Mouse (Mus musculus): Measurements from ENCODE around the gene Sqor.

The Sqor gene

GRCm38 (mm10) chr2:122765071-122765793, at the start of gene Sqor:
Gene Sqor, plus strand, starts transcription at chr2:122765237.
- in situ Hi-C loops (cut with MboI; ENCODE audit: low sequenced_read_pairs) = no loop called here

DNA sequence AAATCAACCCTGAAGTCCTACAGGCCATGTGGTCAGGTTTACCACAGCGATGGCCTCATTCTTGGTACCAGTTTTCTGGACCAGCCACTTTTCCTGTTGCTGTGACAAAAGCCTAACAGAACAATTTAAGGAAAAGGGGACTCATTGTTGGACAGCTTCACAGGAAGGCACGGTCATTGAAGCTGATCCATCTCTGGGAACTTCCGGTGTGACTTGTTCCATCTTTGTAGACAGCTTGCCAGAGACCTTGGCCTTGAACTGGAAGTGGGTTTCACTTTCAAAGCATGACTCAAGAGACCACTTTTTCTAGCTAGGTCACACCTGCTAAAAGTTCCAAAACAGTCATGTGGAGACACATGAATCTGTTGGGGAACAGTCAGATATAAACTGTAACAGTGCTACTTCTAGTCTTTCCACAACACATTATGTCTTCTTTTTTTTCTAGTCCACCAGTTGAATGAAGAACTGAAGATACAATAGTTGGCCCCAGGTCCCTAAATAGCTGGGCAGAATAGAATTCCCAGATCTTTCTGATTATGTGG, 48.7 kb upstream of the Sqor start:
- in situ Hi-C loops (cut with MboI; ENCODE audit: low sequenced_read_pairs) = no loop called here

DNA sequence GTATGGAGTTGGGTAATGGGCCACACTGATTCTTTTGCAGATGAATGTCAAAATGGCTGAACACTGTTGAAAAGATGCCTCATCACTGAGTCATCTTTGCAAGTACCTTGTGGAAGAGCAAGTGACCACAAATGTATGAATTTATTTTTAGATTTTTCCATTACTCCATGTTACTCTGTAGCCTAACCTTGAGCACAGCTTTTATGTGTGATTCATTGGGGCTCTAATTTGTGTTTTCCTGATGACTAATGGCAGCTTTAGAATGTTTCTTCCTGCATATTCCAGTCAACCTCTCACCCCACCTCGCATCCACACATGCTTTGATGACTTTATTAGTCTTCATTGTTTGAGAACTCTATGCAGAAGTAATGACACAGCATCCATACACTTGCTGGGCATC, 45.8 kb upstream of the Sqor start:
- in situ Hi-C loops (cut with MboI; ENCODE audit: low sequenced_read_pairs) = no loop called here

- in situ Hi-C loops (cut with MboI; ENCODE audit: low sequenced_read_pairs) = no loop called here
These were observed 44.5 kb upstream of the Sqor start for GRCm38 (mm10) chr2:122720564-122720963.

- in situ Hi-C loops (cut with MboI; ENCODE audit: low sequenced_read_pairs) = no loop called here
These were observed 39.4 kb upstream of the Sqor start for GRCm38 (mm10) chr2:122725604-122726003.

DNA sequence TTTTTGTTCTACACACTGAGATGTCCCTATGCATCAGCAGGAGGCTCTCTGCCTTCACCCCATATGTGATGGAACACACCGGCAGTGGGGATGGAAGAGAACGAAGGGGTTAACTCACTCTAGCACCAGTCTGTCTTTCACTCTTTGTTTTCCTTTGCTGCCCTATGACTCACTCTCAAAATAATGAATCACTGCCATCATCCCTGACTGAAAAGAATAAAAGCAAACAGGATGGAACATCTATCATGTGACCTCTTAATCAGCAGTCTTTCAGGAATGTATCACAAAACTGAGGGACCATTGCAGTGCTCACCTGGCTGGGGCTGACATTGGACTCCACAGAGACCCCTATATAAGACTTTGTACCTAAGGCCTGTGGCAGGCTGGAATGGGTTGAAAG, 33.6 kb upstream of the Sqor start:
- in situ Hi-C loops (cut with MboI; ENCODE audit: low sequenced_read_pairs) = no loop called here

DNA sequence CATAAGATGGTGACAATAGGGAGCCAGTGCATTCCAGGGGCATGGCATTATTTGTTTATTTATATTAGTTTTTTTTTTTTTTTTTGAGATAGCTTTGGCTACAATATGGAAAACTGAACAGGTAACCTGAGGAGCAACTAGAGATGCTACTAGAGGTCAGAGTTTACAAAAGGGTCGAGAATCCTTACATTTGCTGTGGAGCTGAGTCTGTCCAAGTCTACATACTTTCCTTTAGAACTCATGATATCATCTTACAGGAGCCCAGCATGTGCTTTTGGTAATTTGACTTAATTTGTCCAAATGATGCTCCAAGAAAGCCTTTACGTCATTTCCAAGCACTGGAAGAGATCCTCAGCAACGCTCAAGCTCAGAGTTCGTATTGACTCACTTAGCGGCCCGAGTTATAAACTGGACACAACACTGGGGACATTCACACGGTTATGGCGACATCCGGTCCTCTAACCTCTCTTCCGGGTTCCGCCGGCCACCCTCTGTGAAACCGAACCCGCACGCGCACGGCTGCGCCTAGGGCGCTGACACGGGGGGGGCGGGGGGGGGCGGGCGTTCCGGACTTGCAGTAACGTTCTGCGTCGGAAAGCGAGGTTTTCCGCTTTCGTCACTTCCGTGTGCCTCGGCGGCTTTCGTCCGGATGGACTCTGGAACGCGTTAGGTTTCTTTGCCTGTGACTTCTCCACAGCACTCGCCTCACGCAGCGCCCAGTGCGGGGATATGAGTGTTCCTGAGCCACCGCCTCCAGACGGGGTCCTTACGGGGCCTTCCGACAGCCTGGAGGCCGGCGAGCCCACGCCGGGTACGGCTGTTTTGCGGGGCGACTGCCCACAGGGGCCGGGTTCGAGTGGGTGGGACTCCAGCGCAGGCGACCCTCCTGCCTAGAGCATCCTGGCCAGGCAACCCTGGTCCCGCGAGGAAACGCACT, 26.9 kb upstream of the Sqor start, which contains the start of gene Bloc1s6:
TSS of gene Bloc1s6 (plus strand) at position 610 of the 937 bp plus-strand sequence.
- in situ Hi-C loops (cut with MboI; ENCODE audit: low sequenced_read_pairs) = no loop called here

DNA sequence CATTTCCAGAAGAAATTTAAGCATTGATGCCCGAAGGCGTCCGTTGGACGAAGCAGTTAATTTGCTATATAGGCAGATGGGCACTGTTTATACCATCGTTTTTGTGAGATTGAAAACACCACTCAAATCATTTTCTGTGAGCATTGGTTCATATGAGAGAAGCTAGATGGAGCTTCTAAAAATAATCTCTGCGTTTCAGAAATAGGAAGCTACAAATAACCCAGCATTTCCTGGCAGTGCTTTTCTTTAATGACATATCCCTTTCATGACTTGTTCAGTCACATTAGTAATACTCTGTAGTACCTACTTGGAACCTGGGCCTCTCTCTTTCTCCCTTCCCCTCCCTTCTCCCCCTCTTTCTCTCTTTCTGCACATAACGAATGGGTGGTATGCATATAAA, 26.0 kb upstream of the Sqor start:
- in situ Hi-C loops (cut with MboI; ENCODE audit: low sequenced_read_pairs) = no loop called here

DNA sequence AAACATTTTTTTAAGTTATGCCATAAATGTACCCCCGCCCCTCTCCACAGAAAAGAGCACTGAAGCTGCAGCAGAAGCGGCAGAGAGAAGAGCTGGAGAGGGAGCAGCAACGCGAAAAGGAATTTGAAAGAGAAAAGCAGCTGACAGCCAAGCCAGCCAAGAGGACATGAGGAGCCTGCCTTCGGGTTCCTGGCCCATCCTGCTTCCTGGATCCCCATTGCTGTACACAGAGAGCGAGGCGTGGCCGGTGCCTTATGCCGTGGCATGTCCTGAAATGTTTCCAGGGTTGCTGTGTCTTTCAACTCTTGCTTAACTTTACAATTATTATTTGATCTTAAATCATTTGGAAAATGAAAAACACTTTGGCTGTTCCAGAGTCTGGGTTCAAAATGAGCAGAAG, 18.6 kb upstream of the Sqor start:
- in situ Hi-C loops (cut with MboI; ENCODE audit: low sequenced_read_pairs) = no loop called here

GRCm38 (mm10) chr2:122753739-122754343, 11.2 kb upstream of the Sqor start:
- in situ Hi-C loops (cut with MboI; ENCODE audit: low sequenced_read_pairs) = no loop called here

DNA sequence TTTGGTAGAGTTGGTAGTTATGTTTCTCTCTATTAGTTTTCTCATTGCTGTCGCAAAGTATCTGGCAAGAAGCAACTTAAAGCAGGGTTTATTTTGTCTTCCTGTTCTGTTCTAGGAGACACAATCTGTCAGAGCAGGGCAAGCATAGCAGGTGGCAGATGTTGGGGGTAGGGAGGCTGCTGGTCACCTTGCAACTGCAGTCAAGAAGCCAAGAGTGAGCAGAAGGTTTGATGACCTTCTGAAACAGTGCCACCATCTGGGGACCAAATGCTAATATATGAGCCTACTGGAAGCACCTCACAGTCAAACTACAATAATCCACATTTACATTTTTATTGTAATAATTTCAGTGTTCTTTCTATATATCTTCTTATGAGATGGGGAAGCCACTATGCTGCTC, 5.2 kb upstream of the Sqor start:
- in situ Hi-C loops (cut with MboI; ENCODE audit: low sequenced_read_pairs) = no loop called here

- in situ Hi-C loops (cut with MboI; ENCODE audit: low sequenced_read_pairs) = no loop called here
These were observed 2.0 kb upstream of the Sqor start for GRCm38 (mm10) chr2:122762991-122763390.

DNA sequence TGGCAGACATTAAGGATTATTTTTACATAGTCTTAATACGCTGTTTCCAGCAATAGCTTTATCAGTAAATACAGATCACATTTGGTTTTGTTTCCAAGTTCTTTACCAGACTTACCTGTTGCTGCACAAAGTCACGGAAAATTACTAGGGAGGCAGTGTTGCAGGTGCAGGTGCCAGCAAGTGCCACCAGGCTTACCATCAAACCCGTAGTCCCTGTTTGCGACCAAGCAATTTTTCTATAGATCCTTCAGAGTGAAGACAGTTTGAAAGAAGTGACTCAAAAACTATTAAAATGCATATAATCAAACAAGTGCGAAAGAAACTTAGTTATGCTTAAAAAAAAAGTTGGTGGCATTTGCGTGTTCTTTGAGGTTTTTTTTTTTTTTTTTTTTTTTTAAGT, 511 bp upstream of the Sqor start:
- in situ Hi-C loops (cut with MboI; ENCODE audit: low sequenced_read_pairs) = no loop called here

GRCm38 (mm10) chr2:122765794-122766145, 733 bp downstream of the Sqor start:
- in situ Hi-C loops (cut with MboI; ENCODE audit: low sequenced_read_pairs) = no loop called here

- in situ Hi-C loops (cut with MboI; ENCODE audit: low sequenced_read_pairs) = no loop called here
These were observed 6.0 kb downstream of the Sqor start for GRCm38 (mm10) chr2:122771002-122771401.

DNA sequence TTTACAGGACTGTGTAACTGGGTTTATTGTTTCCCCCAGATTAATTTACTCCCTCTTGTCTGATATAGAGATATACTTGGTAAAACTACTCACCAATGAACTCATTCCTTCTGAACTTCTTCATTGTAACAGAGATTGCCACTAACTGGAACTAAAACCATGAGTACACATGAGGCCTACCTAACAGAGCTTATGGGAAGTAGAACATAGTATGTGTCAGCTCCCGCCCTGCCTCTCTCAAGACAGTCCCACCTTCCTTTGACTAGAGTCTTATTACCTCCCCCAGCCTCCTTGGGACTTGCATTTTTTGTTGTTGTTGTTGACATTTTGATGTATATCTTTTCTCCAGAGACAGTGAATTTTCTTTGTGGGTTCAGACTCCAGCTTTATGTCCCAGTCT, 7.9 kb downstream of the Sqor start:
- in situ Hi-C loops (cut with MboI; ENCODE audit: low sequenced_read_pairs) = no loop called here

- in situ Hi-C loops (cut with MboI; ENCODE audit: low sequenced_read_pairs) = no loop called here
These were observed 10.5 kb downstream of the Sqor start for GRCm38 (mm10) chr2:122775491-122775890.

- in situ Hi-C loops (cut with MboI; ENCODE audit: low sequenced_read_pairs) = no loop called here
These were observed 11.8 kb downstream of the Sqor start for GRCm38 (mm10) chr2:122776823-122777222.

- in situ Hi-C loops (cut with MboI; ENCODE audit: low sequenced_read_pairs) = no loop called here
These were observed 14.9 kb downstream of the Sqor start for GRCm38 (mm10) chr2:122779967-122780366.

- in situ Hi-C loops (cut with MboI; ENCODE audit: low sequenced_read_pairs) = no loop called here
These were observed 15.4 kb downstream of the Sqor start for GRCm38 (mm10) chr2:122780447-122780846.

DNA sequence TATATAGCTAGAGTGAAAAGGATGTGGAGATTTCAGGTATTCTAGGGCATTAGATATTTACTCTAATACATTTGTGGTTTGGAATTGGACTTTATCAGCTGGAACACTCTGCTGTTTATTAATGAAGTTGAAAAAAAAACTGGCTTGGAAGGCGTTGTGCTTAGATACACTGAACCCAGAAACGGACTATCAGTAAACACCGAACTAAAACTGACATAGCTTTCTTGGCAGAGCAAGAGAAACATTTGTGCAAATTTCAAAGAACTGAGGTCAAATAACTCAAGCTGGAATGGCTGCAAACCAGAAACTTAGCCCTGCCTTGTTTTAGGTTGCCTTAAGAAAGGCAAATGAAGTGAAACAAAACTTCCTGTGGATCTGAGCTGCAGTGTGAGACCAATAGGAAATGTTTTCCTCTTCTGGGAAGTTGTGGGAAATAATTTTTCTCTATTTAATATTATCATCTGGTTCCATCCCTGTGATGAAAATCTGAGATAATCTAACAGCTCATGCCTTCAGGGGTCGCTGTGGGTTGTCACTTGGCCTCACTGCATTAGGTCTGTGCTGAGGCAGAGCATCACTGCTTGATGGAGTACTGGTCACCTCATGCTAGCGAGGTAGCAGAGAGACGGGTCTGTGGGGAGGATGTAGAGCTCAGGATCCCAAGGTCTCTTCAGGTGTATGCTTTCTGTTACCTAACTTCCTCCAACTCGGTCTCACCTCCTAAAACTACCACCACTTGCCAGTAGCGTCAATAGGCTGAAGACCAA, 16.7 kb downstream of the Sqor start:
- in situ Hi-C loops (cut with MboI; ENCODE audit: low sequenced_read_pairs) = no loop called here
